Mouse (Mus musculus): ENCODE data around the gene AW146154.
A peak's percentile ranks its signal among the peaks of the same experiment; 100 is the strongest.
"Not testable (repeated sequence)": the region's sequence is repeated elsewhere in the genome, so short reads cannot be mapped to it uniquely, and the experiment has no call there.

AW146154 gene

GRCm38 (mm10) chr7:41499389-41500049 lies at the start of gene AW146154, which contains the start of gene Gm20449:
TSS of gene AW146154 (minus strand) at chr7:41499890.
TSS of gene Gm20449 (minus strand) at chr7:41499417.
- peak; percentile 91 for DNase-seq (ENCODE audit: low read depth)

- DNase-seq (ENCODE audit: low read depth): no peak
Observed at GRCm38 (mm10) chr7:41512672-41513071, 13.0 kb upstream of the AW146154 start.

GRCm38 (mm10) chr7:41512207-41512606 lies 12.5 kb upstream of the AW146154 start:
- no peak for DNase-seq (ENCODE audit: low read depth)

DNA sequence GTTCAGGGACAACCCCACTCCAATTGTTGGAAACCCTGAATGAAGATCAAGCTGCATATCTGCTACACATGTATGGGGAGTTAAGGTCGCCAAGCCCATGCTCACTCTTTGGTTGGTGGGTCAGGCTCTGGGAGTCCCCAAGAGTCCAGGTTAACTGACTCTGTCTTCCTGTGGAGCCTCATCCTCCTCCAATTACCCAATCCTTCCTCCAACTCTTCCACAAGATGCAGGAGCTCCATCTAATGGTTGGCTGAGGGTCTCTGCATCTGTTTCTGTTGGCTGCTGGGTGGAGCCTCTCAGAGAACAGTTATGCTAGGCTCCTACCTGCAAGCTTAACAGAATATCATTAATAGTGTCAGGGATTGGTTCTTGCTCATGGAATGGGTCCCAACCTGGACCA lies 2.7 kb upstream of the AW146154 start:
- no peak for DNase-seq (ENCODE audit: low read depth)

DNA sequence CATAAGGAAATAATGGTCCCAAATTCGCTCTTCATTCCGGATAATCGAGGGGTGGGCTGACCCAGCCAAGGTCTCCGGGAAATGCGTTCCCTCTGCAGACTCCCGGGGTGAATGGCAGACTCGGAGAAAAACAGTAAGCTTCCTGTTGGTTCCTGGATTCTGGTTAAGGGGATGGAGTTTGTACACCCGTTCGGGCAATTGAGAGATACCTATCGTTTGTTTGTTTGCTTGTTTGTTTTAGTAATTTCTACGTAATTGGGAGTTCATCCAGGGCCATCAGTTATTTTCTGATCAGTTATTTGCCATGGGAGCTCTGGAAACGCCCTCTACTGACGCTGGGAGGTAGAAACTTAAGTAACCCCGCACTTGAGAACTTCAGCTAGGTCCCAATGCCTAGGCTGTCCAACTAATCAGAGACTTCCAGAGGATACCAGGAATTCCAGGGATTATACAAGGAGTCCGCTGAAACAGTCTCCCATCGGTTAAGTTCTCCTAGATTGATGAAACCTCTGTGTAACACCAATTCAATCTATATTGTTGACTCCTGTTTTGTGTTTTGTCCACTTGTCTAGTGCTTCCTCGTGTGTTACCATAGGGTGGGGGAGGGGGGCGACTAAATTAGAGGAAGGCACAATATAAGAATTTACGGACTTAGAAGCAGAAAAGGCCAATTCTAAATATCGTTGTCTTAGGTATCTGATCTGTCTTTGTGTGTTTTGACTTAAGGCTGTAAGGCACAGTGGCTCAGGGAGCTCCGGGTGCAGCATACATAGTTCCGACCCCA lies 653 bp upstream of the AW146154 start:
- DNase-seq (ENCODE audit: low read depth): peak; percentile 74

DNA sequence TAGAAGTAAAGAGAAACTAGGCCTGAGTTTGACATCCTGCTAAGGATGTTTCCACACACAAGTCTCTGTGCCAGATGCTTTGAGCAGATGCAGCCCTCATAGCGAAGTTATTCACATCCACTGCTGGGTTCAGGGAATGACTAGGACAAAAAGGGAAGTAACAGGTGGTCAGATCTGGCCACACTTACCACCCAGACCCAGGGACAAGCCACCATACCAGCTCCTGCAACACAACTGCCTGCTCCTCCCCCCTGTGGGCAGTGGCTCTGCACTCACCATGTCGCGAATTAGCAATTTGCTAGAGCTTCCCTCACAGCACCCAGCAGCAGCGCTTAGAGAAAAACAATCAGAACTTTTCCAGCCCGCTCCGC lies 687 bp downstream of the AW146154 start:
- DNase-seq (ENCODE audit: low read depth): not testable (repeated sequence)

- DNase-seq (ENCODE audit: low read depth): not testable (repeated sequence)
Observed at GRCm38 (mm10) chr7:41498464-41498863, 1.2 kb downstream of the AW146154 start.

DNA sequence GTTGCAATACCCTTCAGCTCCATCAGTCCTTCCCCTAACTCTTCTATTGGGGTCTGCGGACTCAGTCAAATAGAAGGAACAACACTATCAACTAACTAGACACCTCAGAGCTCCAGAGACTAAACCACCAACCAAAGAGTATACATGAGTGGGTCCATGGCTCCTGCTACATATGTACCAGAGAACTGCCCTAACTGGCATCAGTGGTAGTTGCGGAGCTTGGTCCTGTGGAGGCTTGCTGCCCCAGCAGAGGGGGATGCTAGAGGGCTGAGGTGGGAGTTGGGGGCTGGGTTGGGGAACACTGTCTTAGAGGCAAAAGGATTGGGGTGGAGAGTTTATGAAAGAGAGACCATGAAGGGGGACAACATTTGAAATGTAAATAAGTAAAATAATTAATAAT lies 1.8 kb downstream of the AW146154 start:
- no peak for DNase-seq (ENCODE audit: low read depth)

GRCm38 (mm10) chr7:41451864-41452263 lies 47.8 kb downstream of the AW146154 start:
- no peak for DNase-seq (ENCODE audit: low read depth)

GRCm38 (mm10) chr7:41448596-41448995 lies 51.1 kb downstream of the AW146154 start, which contains the start of gene Vmn2r57:
TSS of gene Vmn2r57 (minus strand) at chr7:41448696.
- DNase-seq (ENCODE audit: low read depth): not testable (repeated sequence)
